Mouse (Mus musculus) C2C12 (cell line): ENCODE measurements at regions not wholly inside any gene's neighbourhood (a gene's known extent, or its start where the extent isn't known, plus 50 kb on each side); places are given as distances from the start of the nearest gene placed in this dataset.

Experiments
- H3K27me3 ChIP-seq: one replicate; pipeline ENCODE4 v1.6.1; 2011; ENCODE audit not compliant: control insufficient read depth, insufficient read depth, insufficient read length
- H3K36me3 ChIP-seq: one replicate; pipeline ENCODE4 v1.6.1; 2011; ENCODE audit not compliant: control insufficient read depth, insufficient read depth
- H3K4me3 ChIP-seq: one replicate; pipeline ENCODE4 v1.5.1; 2011; ENCODE audit warnings: mild to moderate bottlenecking, control low read depth; ENCODE audit not compliant: poor library complexity, insufficient read depth, severe bottlenecking
- H3K79me2 ChIP-seq: one replicate; pipeline ENCODE4 v1.6.1; 2011; ENCODE audit not compliant: control insufficient read depth, insufficient read depth
- H3K79me3 ChIP-seq: one replicate; pipeline ENCODE4 v1.6.1; 2011; ENCODE audit warnings: low read depth, control low read depth
- H3ac ChIP-seq: one replicate; pipeline ENCODE3; 2011; ENCODE audit warnings: low read depth; ENCODE audit not compliant: control insufficient read depth, insufficient read length
- CEBPB ChIP-seq: IDR thresholded peaks from one replicate; pipeline ENCODE4 v1.6.1; 2011; ENCODE audit warnings: low read depth, mild to moderate bottlenecking, control low read depth, moderate library complexity
- CTCF ChIP-seq: IDR thresholded peaks from one replicate; pipeline ENCODE4 v1.5.1; 2011; ENCODE audit not compliant: control insufficient read depth, insufficient read depth, insufficient read length
- FOSL1 ChIP-seq: IDR thresholded peaks from one replicate; pipeline ENCODE4 v1.8.0; 2011; ENCODE audit warnings: mild to moderate bottlenecking, low read length; ENCODE audit not compliant: poor library complexity, insufficient read depth, severe bottlenecking
- MAX ChIP-seq: IDR thresholded peaks from one replicate; pipeline ENCODE4 v1.6.1; 2011; ENCODE audit warnings: mild to moderate bottlenecking, control low read depth
- MYOD1 ChIP-seq: IDR thresholded peaks from one replicate; pipeline ENCODE4 v1.6.1; 2011; ENCODE audit warnings: low read depth; ENCODE audit not compliant: control insufficient read depth, insufficient read length
- MYOG ChIP-seq: IDR thresholded peaks from one replicate; pipeline ENCODE4 v1.6.1; 2011; ENCODE audit not compliant: control insufficient read depth, insufficient read length; ENCODE audit errors: extremely low read depth
- USF1 ChIP-seq: IDR thresholded peaks from one replicate; pipeline ENCODE4 v1.6.1; 2011; ENCODE audit warnings: low read depth, mild to moderate bottlenecking, control low read depth, moderate library complexity

- no peak for TF ChIP-seq MYOG
- TF ChIP-seq CTCF = no peak
- no peak for TF ChIP-seq MYOD1
- TF ChIP-seq FOSL1 = no peak
- TF ChIP-seq MAX = no peak
- TF ChIP-seq CEBPB = no peak
- TF ChIP-seq USF1 = no peak
- no peak overlapping the region for H3K4me3 ChIP-seq
- no peaks in the 10 kb centered on the region for H3K36me3 ChIP-seq
- no peaks in the 10 kb centered on the region for H3K79me3 ChIP-seq
- H3K79me2 ChIP-seq = no peaks in the 10 kb centered on the region
- no peaks in the 10 kb centered on the region for H3K27me3 ChIP-seq
- H3ac ChIP-seq = no peak overlapping the region
Observed at GRCm38 (mm10) chr4:142410596-142411573, 171.7 kb upstream of the Kazn start.

DNA sequence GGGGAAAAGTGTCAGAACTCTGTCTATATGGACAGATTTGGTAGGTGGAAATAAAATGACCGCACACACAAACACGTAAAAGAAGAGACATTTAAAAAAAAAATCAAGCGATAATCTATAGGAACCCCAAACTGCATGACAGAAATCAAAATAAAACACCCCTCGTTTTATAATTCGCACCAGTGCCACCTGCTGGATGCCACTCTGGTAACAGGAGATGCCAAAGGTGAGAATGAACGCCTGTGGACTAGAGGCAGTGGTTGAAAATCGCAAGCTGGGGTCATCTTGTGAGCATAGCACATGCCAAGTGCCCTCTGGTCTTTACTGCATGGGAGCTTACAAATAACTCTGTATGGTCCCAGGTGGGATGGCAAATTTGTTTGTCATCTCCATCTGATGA, 158.7 kb upstream of the Kazn start:
- no peak for TF ChIP-seq USF1
- TF ChIP-seq FOSL1 = no peak
- no peak for TF ChIP-seq CEBPB
- Histone ChIP-seq H3K79me2 (no peaks in the 10 kb centered on the region), H3K79me3 (no peaks in the 10 kb centered on the region), H3ac (no peak overlapping the region), H3K27me3 (no peaks in the 10 kb centered on the region), H3K36me3 (no peaks in the 10 kb centered on the region), H3K4me3 (no peak overlapping the region)

- Histone ChIP-seq H3K79me2 (no peaks in the 10 kb centered on the region), H3K36me3 (no peaks in the 10 kb centered on the region), H3K4me3 (no peak overlapping the region), H3K27me3 (no peaks in the 10 kb centered on the region), H3ac (no peak overlapping the region), H3K79me3 (no peaks in the 10 kb centered on the region)
- TF ChIP-seq CEBPB = no peak
Observed at GRCm38 (mm10) chr4:142392924-142393323, 153.7 kb upstream of the Kazn start.

- Histone ChIP-seq H3K4me3 (no peak overlapping the region), H3K36me3 (no peaks in the 10 kb centered on the region), H3K79me3 (no peaks in the 10 kb centered on the region), H3ac (no peak overlapping the region), H3K27me3 (no peaks in the 10 kb centered on the region), H3K79me2 (no peaks in the 10 kb centered on the region)
- TF ChIP-seq USF1 (no peak), MYOG (no peak), FOSL1 (no peak), CTCF (no peak), MAX (no peak), MYOD1 (no peak), CEBPB (no peak)
Observed at GRCm38 (mm10) chr4:142390531-142391195, 151.5 kb upstream of the Kazn start.

- H3K4me3 ChIP-seq = no peak overlapping the region
- TF ChIP-seq FOSL1 (no peak), CEBPB (no peak), MAX (no peak), CTCF (no peak), MYOD1 (no peak), USF1 (no peak), MYOG (no peak)
- no peak overlapping the region for H3ac ChIP-seq
- H3K79me3 ChIP-seq = no peaks in the 10 kb centered on the region
- H3K27me3 ChIP-seq = no peaks in the 10 kb centered on the region
- no peaks in the 10 kb centered on the region for H3K79me2 ChIP-seq
- no peaks in the 10 kb centered on the region for H3K36me3 ChIP-seq
Observed at GRCm38 (mm10) chr4:142388476-142388875, 149.3 kb upstream of the Kazn start.

DNA sequence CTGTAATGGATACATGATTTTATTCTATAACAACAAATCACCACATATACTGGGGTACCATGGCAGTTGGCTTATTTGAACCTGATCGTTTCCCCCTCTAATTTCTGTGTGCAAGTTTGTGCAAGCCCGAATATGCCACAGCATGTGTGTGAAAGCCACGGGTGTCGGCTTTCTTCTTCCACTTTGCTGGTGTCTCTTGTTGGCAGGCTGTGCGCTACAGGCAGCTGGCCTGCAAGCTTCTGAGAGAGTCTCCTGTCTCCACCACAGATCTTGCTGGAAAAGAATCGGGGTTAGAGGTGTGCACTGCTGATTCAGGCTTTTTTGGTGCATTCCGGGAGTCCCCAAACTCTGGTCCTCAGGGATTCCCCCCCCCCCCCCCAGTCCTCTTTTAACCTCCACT, 142.0 kb upstream of the Kazn start:
- Histone ChIP-seq H3K79me3 (no peaks in the 10 kb centered on the region), H3K79me2 (no peaks in the 10 kb centered on the region), H3ac (no peak overlapping the region), H3K4me3 (no peak overlapping the region), H3K36me3 (no peaks in the 10 kb centered on the region), H3K27me3 (no peaks in the 10 kb centered on the region)
- TF ChIP-seq CEBPB (no peak), MYOD1 (no peak)
